Mouse (Mus musculus) small intestine, adult 2 months (tissue): ENCODE measurements around the gene Flot1.

Experiments used
- CTCF ChIP-seq: fragments of 200-500 bp; IDR thresholded peaks from 2 replicates; pipeline ENCODE4 v1.5.1; 2012; ENCODE audit warnings: low read depth, mild to moderate bottlenecking, control low read depth, inconsistent platforms, low read length, moderate library complexity, mixed read lengths; ENCODE audit not compliant: insufficient replicate concordance, insufficient read length; ENCODE audit errors: extremely low read depth
- POLR2A ChIP-seq: fragments of 200-500 bp; IDR thresholded peaks from 2 replicates; pipeline ENCODE4 v1.6.1; 2012; ENCODE audit warnings: low read depth, mild to moderate bottlenecking, control low read depth, inconsistent platforms, low read length, moderate library complexity

DNA sequence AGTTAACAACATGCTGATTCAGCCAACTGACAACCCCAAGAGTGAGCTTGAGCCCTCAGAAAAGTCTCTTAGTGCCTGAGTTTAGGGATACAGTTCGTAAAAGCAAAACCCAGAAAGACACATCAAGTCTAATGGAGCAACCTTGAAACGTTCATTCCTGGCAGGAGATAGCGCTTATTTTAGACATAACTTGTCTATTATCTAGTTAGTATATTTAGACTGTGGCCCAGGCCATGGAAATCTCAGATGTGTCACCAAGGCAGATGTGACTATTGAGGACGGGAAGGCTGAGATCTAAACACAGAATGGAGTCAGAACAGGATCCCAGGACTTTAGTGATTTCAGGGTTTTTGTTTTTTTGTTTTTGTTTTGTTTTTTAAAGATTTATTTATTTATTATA lies 37.9 kb upstream of the Flot1 start:
- TF ChIP-seq POLR2A = no peak
- no peak for TF ChIP-seq CTCF
